8 mouse cellular contexts compared by ENCODE assay signal in genomic region chr11:87443373-87443883, GRCm38 (mm10). TPM values are rescaled to one million over a fixed set of nuclear protein-coding genes. Genes with fewer than 3 reads are reported as not detected.
DNase-seq lines count a peak whose midpoint lies in the region; ATAC-seq lines count a peak whose summit lies in the region.

No protein-coding gene starts in this region.

- H3K4me1 ChIP-seq in kidney, embryonic 14.5 days (ENCODE audit: control insufficient read depth, insufficient read depth, low read length) = 0 out of 2 replicates have a peak, but pooled peaks cover 3% of the 10 kb centered on the region
- peaks cover 37% of the 10 kb centered on the region for H3K4me1 ChIP-seq in liver, embryonic 13.5 days (replicated peaks)

- under 1% methylated on average over 5 of the region's 5 CpGs for WGBS in kidney, embryonic 14.5 days
- WGBS in liver, embryonic 13.5 days (ENCODE audit: insufficient replicate concordance) = 0% methylated on average over 5 of the region's 5 CpGs

- no peak overlapping the region for H3K9ac ChIP-seq in kidney, embryonic 14.5 days (ENCODE audit: low read depth, low read length)
- 0 out of 2 replicates have a peak overlapping the region, but pooled peaks have one; percentile 26 for H3K9ac ChIP-seq in liver, embryonic 13.5 days

- H3K9me3 ChIP-seq in kidney, embryonic 14.5 days (ENCODE audit: control insufficient read depth, low read length) = no peaks in the 10 kb centered on the region
- no peaks in the 10 kb centered on the region for H3K9me3 ChIP-seq in liver, embryonic 13.5 days (replicated peaks)

- no peaks in the 10 kb centered on the region for H3K27me3 ChIP-seq in kidney, embryonic 14.5 days (ENCODE audit: control insufficient read depth, insufficient read depth, low read length)
- 0 out of 2 replicates have a peak, but pooled peaks cover 2% of the 10 kb centered on the region for H3K27me3 ChIP-seq in liver, embryonic 13.5 days

- DNase-seq in urinary bladder, postnatal 14 days (ENCODE audit: low spot score) = peak; percentile 63
- no peak for DNase-seq in urinary bladder, postnatal 10 days (ENCODE audit: low spot score)
- peak; percentile 92 for DNase-seq in embryo, embryonic 10.5 days (ENCODE audit: low spot score)
- peak; percentile 58 for DNase-seq in heart, adult 8-10 months (ENCODE audit: low spot score)
- DNase-seq in liver, embryonic 13.5 days = peak; percentile 74
- DNase-seq in naive thymus-derived CD4-positive, alpha-beta T cell, adult 2 months (ENCODE audit: low read depth) = peak; percentile 89
- DNase-seq in testis, postnatal 14 days (ENCODE audit: low spot score) = peak; percentile 76

- ATAC-seq in kidney, embryonic 14.5 days (ENCODE audit: low FRiP score, low TSS enrichment) = no peak; the same call in 1 of the 2 replicates
- ATAC-seq in liver, embryonic 13.5 days (ENCODE audit: low read depth) = peak; percentile 82; the same call in 1 of the 2 replicates

- H3K27ac ChIP-seq in kidney, embryonic 14.5 days (ENCODE audit: low read depth, low read length) = 0 out of 2 replicates have a peak overlapping the region, but pooled peaks have one; percentile 47
- peak overlapping the region; percentile 76 for H3K27ac ChIP-seq in liver, embryonic 13.5 days

- H3K4me2 ChIP-seq in kidney, embryonic 14.5 days (replicated peaks; ENCODE audit: low read depth, low read length) = no peak overlapping the region
- no peak overlapping the region for H3K4me2 ChIP-seq in liver, embryonic 13.5 days

- H3K4me3 ChIP-seq in kidney, embryonic 14.5 days (ENCODE audit: low read length) = no peak overlapping the region
- no peak overlapping the region for H3K4me3 ChIP-seq in liver, embryonic 13.5 days (replicated peaks)

- H3K36me3 ChIP-seq in kidney, embryonic 14.5 days (ENCODE audit: control insufficient read depth, insufficient read depth, low read length) = no peaks in the 10 kb centered on the region
- no peaks in the 10 kb centered on the region for H3K36me3 ChIP-seq in liver, embryonic 13.5 days

RNA-seq across cellular contexts. Expression of gene Tex14, which starts 38.6 kb away (rescaled TPM):
- total RNA-seq in heart, adult 8-10 months (2022) = under 1 TPM in 3 of 4 experiments, not detected in 1; 0.16 to 0.29 (median 0.19) TPM
- 0.27 and 0.71 TPM in 2 replicates for polyA plus RNA-seq in kidney, embryonic 14.5 days (2014; fragmentation: Nextera tagmentation; extraction: Ambion mirVana)
- polyA plus RNA-seq in liver, embryonic 13.5 days (2015; fragmentation: Nextera tagmentation; extraction: Ambion mirVana) = 0.10 and 0.15 TPM in 2 replicates

RNA-seq across cellular contexts. Expression of gene Rad51c, which starts 38.7 kb away (rescaled TPM):
- 1 to 10 TPM in 2 of 4 experiments, under 1 TPM in 2; 0.72 to 2.0 (median 1.2) TPM for total RNA-seq in heart, adult 8-10 months (2022)
- polyA plus RNA-seq in kidney, embryonic 14.5 days (2014; fragmentation: Nextera tagmentation; extraction: Ambion mirVana) = 7.4 and 8.2 TPM in 2 replicates
- polyA plus RNA-seq in liver, embryonic 13.5 days (2015; fragmentation: Nextera tagmentation; extraction: Ambion mirVana) = 5.0 and 5.6 TPM in 2 replicates
